Mouse (Mus musculus) heart, embryonic 13.5 days (tissue): ENCODE results near the gene Pim3. TPM values are rescaled to one million over a fixed set of nuclear protein-coding genes. Genes with fewer than 3 reads are reported as not detected.

Experiments
- ATAC-seq: fragments of 200-750 bp; cut with Nextera tagmentation; 2 replicates; pipeline ENCODE4 v1.8.0; 2017; ENCODE audit warnings: moderate TSS enrichment; ENCODE audit not compliant: insufficient number of reproducible peaks, low FRiP score, low TSS enrichment; ENCODE audit errors: extremely low read depth
- H3K27ac ChIP-seq: fragments of 300-500 bp; sonication (generic); replicated peaks from 2 replicates; pipeline ENCODE4 v1.5.1; 2015; ENCODE audit warnings: moderate library complexity, mild to moderate bottlenecking, inconsistent platforms
- H3K27me3 ChIP-seq: fragments of 300-500 bp; sonication (generic); replicated peaks from 2 replicates; pipeline ENCODE4 v1.6.1; 2015; ENCODE audit warnings: mild to moderate bottlenecking, inconsistent platforms
- H3K36me3 ChIP-seq: fragments of 300-500 bp; sonication (generic); 2 replicates; pipeline ENCODE4 v1.6.1; 2015; ENCODE audit warnings: mild to moderate bottlenecking, inconsistent platforms
- H3K4me1 ChIP-seq: fragments of 300-500 bp; sonication (generic); 2 replicates; pipeline ENCODE4 v1.6.1; 2015; ENCODE audit warnings: inconsistent platforms
- H3K4me2 ChIP-seq: fragments of 300-500 bp; sonication (generic); 2 replicates; pipeline ENCODE4 v1.6.1; 2015; ENCODE audit warnings: inconsistent platforms, mild to moderate bottlenecking, moderate library complexity
- H3K4me3 ChIP-seq: fragments of 300-500 bp; sonication (generic); 2 replicates; pipeline ENCODE4 v1.5.1; 2015; ENCODE audit warnings: moderate library complexity, mild to moderate bottlenecking, inconsistent platforms
- H3K9ac ChIP-seq: fragments of 300-500 bp; sonication (generic); 2 replicates; pipeline ENCODE4 v1.6.1; 2015; ENCODE audit warnings: inconsistent platforms, mild to moderate bottlenecking, moderate library complexity
- H3K9me3 ChIP-seq: fragments of 300-500 bp; sonication (generic); 2 replicates; pipeline ENCODE4 v1.6.1; 2016; ENCODE audit warnings: inconsistent platforms
- WGBS: fragments of 180-500 bp; shearing (Covaris S2); methylation state at CpG from one replicate; pipeline ENCODE4 v1.1.7; 2015; ENCODE audit warnings: mixed read lengths; 5-methylcytosine and 5-hydroxymethylcytosine counted together
- polyA plus RNA-seq: library from polyadenylated mRNA; unstranded; fragments of >200 nt; fragmentation: Nextera tagmentation; extraction: Ambion mirVana; gene quantifications from 2 replicates; pipeline ENCODE4 v1.2.1, GENCODE M21; 2015

The Pim3 gene
- polyA plus RNA-seq, 1 experiment from 2014 or later = 51.8 TPM

GRCm38 (mm10) chr15:88868024-88868742 lies 6.2 kb downstream of the Pim3 start:
- 50% methylated on average over 6 of the region's 6 CpGs for WGBS

GRCm38 (mm10) chr15:88870418-88871185 lies 8.6 kb downstream of the Pim3 start:
- H3K27me3 ChIP-seq = no peaks in the 10 kb centered on the region
- 66% methylated on average over 5 of the region's 5 CpGs for WGBS

More at GRCm38 (mm10) chr15:88868024-88868742, 6.2 kb downstream of the Pim3 start:
- Histone ChIP-seq H3K36me3 (peaks cover 26% of the 10 kb centered on the region), H3K27ac (peak overlapping the region; percentile 97), H3K27me3 (no peaks in the 10 kb centered on the region), H3K9ac (no peak overlapping the region), H3K4me2 (peak overlapping the region; percentile 94), H3K4me3 (no peak overlapping the region), H3K9me3 (no peaks in the 10 kb centered on the region), H3K4me1 (peaks cover 47% of the 10 kb centered on the region)
- ATAC-seq = no peak; the same call in 1 of the 2 replicates

GRCm38 (mm10) chr15:88874061-88874460 lies 12.1 kb downstream of the Pim3 start:
- H3K4me1 ChIP-seq = peaks cover 13% of the 10 kb centered on the region
- H3K4me2 ChIP-seq = no peak overlapping the region
- H3K27ac ChIP-seq = no peak overlapping the region
- no peak for ATAC-seq
- no peak overlapping the region for H3K9ac ChIP-seq
- 73% methylated on average over 3 of the region's 3 CpGs for WGBS
- H3K36me3 ChIP-seq = no peaks in the 10 kb centered on the region
- no peaks in the 10 kb centered on the region for H3K9me3 ChIP-seq
- no peak overlapping the region for H3K4me3 ChIP-seq
- no peaks in the 10 kb centered on the region; the same call in 1 of the 2 replicates for H3K27me3 ChIP-seq

More at GRCm38 (mm10) chr15:88870418-88871185, 8.6 kb downstream of the Pim3 start:
- Histone ChIP-seq H3K9me3 (no peaks in the 10 kb centered on the region), H3K4me3 (no peak overlapping the region), H3K9ac (no peak overlapping the region), H3K4me1 (peaks cover 33% of the 10 kb centered on the region), H3K27ac (no peak overlapping the region), H3K4me2 (no peak overlapping the region), H3K36me3 (peaks cover 10% of the 10 kb centered on the region)
- ATAC-seq = no peak

GRCm38 (mm10) chr15:88874477-88874876 lies 12.5 kb downstream of the Pim3 start:
- Histone ChIP-seq H3K36me3 (no peaks in the 10 kb centered on the region), H3K27me3 (no peaks in the 10 kb centered on the region; the same call in 1 of the 2 replicates), H3K4me3 (no peak overlapping the region), H3K4me1 (peaks cover 13% of the 10 kb centered on the region), H3K4me2 (no peak overlapping the region), H3K9me3 (no peaks in the 10 kb centered on the region), H3K9ac (no peak overlapping the region), H3K27ac (no peak overlapping the region)
- no peak for ATAC-seq
- 72% methylated on average over 6 of the region's 6 CpGs for WGBS

GRCm38 (mm10) chr15:88875625-88876081 lies 13.7 kb downstream of the Pim3 start:
- H3K27me3 ChIP-seq = no peaks in the 10 kb centered on the region; the same call in 1 of the 2 replicates
- H3K36me3 ChIP-seq = no peaks in the 10 kb centered on the region
- H3K9ac ChIP-seq = peak overlapping the region; percentile 37; the same call in 1 of the 2 replicates
- no peaks in the 10 kb centered on the region for H3K9me3 ChIP-seq
- peaks cover 13% of the 10 kb centered on the region for H3K4me1 ChIP-seq
- no peak overlapping the region for H3K27ac ChIP-seq
- no peak overlapping the region for H3K4me2 ChIP-seq
- WGBS = 23% methylated on average over 10 of the region's 10 CpGs
- ATAC-seq = no peak
- H3K4me3 ChIP-seq = no peak overlapping the region

- Histone ChIP-seq H3K4me2 (peak overlapping the region; percentile 57), H3K4me3 (no peak overlapping the region), H3K9ac (peak overlapping the region; percentile 69), H3K27ac (no peak overlapping the region), H3K9me3 (no peaks in the 10 kb centered on the region), H3K27me3 (no peaks in the 10 kb centered on the region; the same call in 1 of the 2 replicates), H3K4me1 (peaks cover 13% of the 10 kb centered on the region), H3K36me3 (no peaks in the 10 kb centered on the region)
- ATAC-seq = no peak
- WGBS = 13% methylated on average over 28 of the region's 28 CpGs
Measured at GRCm38 (mm10) chr15:88876155-88877020, 14.4 kb downstream of the Pim3 start.

- Histone ChIP-seq H3K27ac (no peak overlapping the region), H3K36me3 (no peaks in the 10 kb centered on the region), H3K9me3 (no peaks in the 10 kb centered on the region), H3K4me2 (no peak overlapping the region), H3K9ac (no peak overlapping the region), H3K4me3 (no peak overlapping the region), H3K27me3 (no peaks in the 10 kb centered on the region; the same call in 1 of the 2 replicates), H3K4me1 (peaks cover 13% of the 10 kb centered on the region)
- 69% methylated on average over 10 of the region's 10 CpGs for WGBS
- no peak for ATAC-seq
Measured at GRCm38 (mm10) chr15:88877021-88877400, 15.0 kb downstream of the Pim3 start.

GRCm38 (mm10) chr15:88881253-88882044 lies 19.5 kb downstream of the Pim3 start:
- H3K4me1 ChIP-seq = peaks cover 2% of the 10 kb centered on the region
- no peaks in the 10 kb centered on the region for H3K9me3 ChIP-seq
- no peak overlapping the region for H3K4me3 ChIP-seq
- ATAC-seq = no peak
- 63% methylated on average over 22 of the region's 22 CpGs for WGBS
- H3K36me3 ChIP-seq = no peaks in the 10 kb centered on the region
- H3K9ac ChIP-seq = no peak overlapping the region
- H3K27me3 ChIP-seq = no peaks in the 10 kb centered on the region; the same call in 1 of the 2 replicates
- no peak overlapping the region for H3K27ac ChIP-seq
- no peak overlapping the region for H3K4me2 ChIP-seq

- no peaks in the 10 kb centered on the region for H3K9me3 ChIP-seq
- WGBS = 59% methylated on average over 4 of the region's 4 CpGs
- no peak for ATAC-seq
Measured at GRCm38 (mm10) chr15:88882851-88883250, 20.9 kb downstream of the Pim3 start.

GRCm38 (mm10) chr15:88883342-88883741 lies 21.4 kb downstream of the Pim3 start:
- H3K4me3 ChIP-seq = no peak overlapping the region
- ATAC-seq = no peak
- 83% methylated on average over 9 of the region's 9 CpGs for WGBS

More at GRCm38 (mm10) chr15:88882851-88883250, 20.9 kb downstream of the Pim3 start:
- H3K27me3 ChIP-seq = no peaks in the 10 kb centered on the region; the same call in 1 of the 2 replicates
- no peak overlapping the region for H3K27ac ChIP-seq
- no peak overlapping the region for H3K4me3 ChIP-seq
- H3K4me1 ChIP-seq = no peaks in the 10 kb centered on the region
- no peak overlapping the region for H3K9ac ChIP-seq
- no peak overlapping the region for H3K4me2 ChIP-seq
- H3K36me3 ChIP-seq = no peaks in the 10 kb centered on the region

More at GRCm38 (mm10) chr15:88883342-88883741, 21.4 kb downstream of the Pim3 start:
- H3K9me3 ChIP-seq = no peaks in the 10 kb centered on the region
- H3K36me3 ChIP-seq = no peaks in the 10 kb centered on the region
- H3K27ac ChIP-seq = no peak overlapping the region
- H3K4me2 ChIP-seq = no peak overlapping the region
- H3K4me1 ChIP-seq = no peaks in the 10 kb centered on the region
- H3K27me3 ChIP-seq = no peaks in the 10 kb centered on the region; the same call in 1 of the 2 replicates
- H3K9ac ChIP-seq = no peak overlapping the region
